Mouse (Mus musculus): ENCODE data around the gene Cish. TPM values are rescaled to one million over a fixed set of nuclear protein-coding genes. Genes with fewer than 3 reads are reported as not detected.
"Not testable (repeated sequence)": the region's sequence is repeated elsewhere in the genome, so short reads cannot be mapped to it uniquely, and the experiment has no call there.

Cish gene
- total RNA-seq, 2 experiments from 2014 or later, result 9.6 to 10.7 TPM

- H3K27ac ChIP-seq, result no peak overlapping the region
- no peak for DNase-seq (ENCODE audit: extremely low spot score in 1 of 2, low spot score in 2 of 2)
- TF ChIP-seq CTCF (IDR thresholded peaks at IDR 0.05), result no peak
- no peak overlapping the region for H3K4me3 ChIP-seq
- intact Hi-C loops (cut with DNase I), result no loop called here
Observed at GRCm38 (mm10) chr9:107300224-107300973, 4.6 kb downstream of the Cish start.

- intact Hi-C loops (cut with DNase I), result no loop called here
- no peak for DNase-seq (ENCODE audit: extremely low spot score in 1 of 2, low spot score in 2 of 2)
- no peak for TF ChIP-seq CTCF (IDR thresholded peaks at IDR 0.05)
- H3K27ac ChIP-seq, result no peak overlapping the region
- H3K4me3 ChIP-seq, result no peak overlapping the region
Observed at GRCm38 (mm10) chr9:107301554-107302331, 5.9 kb downstream of the Cish start.

GRCm38 (mm10) chr9:107302592-107302991 lies 6.8 kb downstream of the Cish start:
- no peak for DNase-seq (ENCODE audit: extremely low spot score in 1 of 2, low spot score in 2 of 2)
- intact Hi-C loops (cut with DNase I), result no loop called here
- Histone ChIP-seq H3K4me3 (no peak overlapping the region), H3K27ac (no peak overlapping the region)
- TF ChIP-seq CTCF (IDR thresholded peaks at IDR 0.05), result no peak

GRCm38 (mm10) chr9:107303121-107303820 lies 7.4 kb downstream of the Cish start:
- intact Hi-C loops (cut with DNase I), result no loop called here
- no peak for DNase-seq (ENCODE audit: extremely low spot score in 1 of 2, low spot score in 2 of 2)
- TF ChIP-seq CTCF (IDR thresholded peaks at IDR 0.05), result no peak
- H3K4me3 ChIP-seq, result no peak overlapping the region
- no peak overlapping the region for H3K27ac ChIP-seq

- no peak for TF ChIP-seq CTCF (IDR thresholded peaks at IDR 0.05)
- H3K4me3 ChIP-seq, result no peak overlapping the region
- H3K27ac ChIP-seq, result no peak overlapping the region
- no peak for DNase-seq (ENCODE audit: extremely low spot score in 1 of 2, low spot score in 2 of 2)
- intact Hi-C loops (cut with DNase I), result no loop called here
Observed at GRCm38 (mm10) chr9:107303900-107304299, 8.1 kb downstream of the Cish start.

- TF ChIP-seq CTCF (IDR thresholded peaks at IDR 0.05), result no peak
- DNase-seq (ENCODE audit: extremely low spot score in 1 of 2, low spot score in 2 of 2), result no peak
- no peak overlapping the region for H3K4me3 ChIP-seq
- intact Hi-C loops (cut with DNase I), result no loop called here
- H3K27ac ChIP-seq, result no peak overlapping the region
Observed at GRCm38 (mm10) chr9:107304383-107304782, 8.6 kb downstream of the Cish start.

- H3K27ac ChIP-seq, result no peak overlapping the region
- intact Hi-C loops (cut with DNase I), result no loop called here
- no peak for DNase-seq (ENCODE audit: extremely low spot score in 1 of 2, low spot score in 2 of 2)
- no peak overlapping the region for H3K4me3 ChIP-seq
- TF ChIP-seq CTCF (IDR thresholded peaks at IDR 0.05), result no peak
Observed at GRCm38 (mm10) chr9:107305012-107305411, 9.2 kb downstream of the Cish start.

- DNase-seq (ENCODE audit: extremely low spot score in 1 of 2, low spot score in 2 of 2), result no peak
- no peak overlapping the region for H3K27ac ChIP-seq
- no peak overlapping the region for H3K4me3 ChIP-seq
- TF ChIP-seq CTCF (IDR thresholded peaks at IDR 0.05), result no peak
- intact Hi-C loops (cut with DNase I), result no loop called here
Observed at GRCm38 (mm10) chr9:107305601-107306542, 10.0 kb downstream of the Cish start.

- intact Hi-C loops (cut with DNase I); H3K27ac ChIP-seq; DNase-seq (ENCODE audit: extremely low spot score in 1 of 2, low spot score in 2 of 2); H3K4me3 ChIP-seq: not testable (repeated sequence)
Observed at GRCm38 (mm10) chr9:107306673-107307072, 10.8 kb downstream of the Cish start.

GRCm38 (mm10) chr9:107307099-107307872 lies 11.5 kb downstream of the Cish start:
- no peak for TF ChIP-seq CTCF (IDR thresholded peaks at IDR 0.05)
- Histone ChIP-seq H3K4me3 (no peak overlapping the region), H3K27ac (no peak overlapping the region)
- intact Hi-C loops (cut with DNase I), result no loop called here
- DNase-seq (ENCODE audit: extremely low spot score in 1 of 2, low spot score in 2 of 2), result no peak

Data from left cerebral cortex, adult 2 months (tissue).